Mouse (Mus musculus): ENCODE data around the gene Fgfr2.
"Not testable (repeated sequence)": the region's sequence is repeated elsewhere in the genome, so short reads cannot be mapped to it uniquely, and the experiment has no call there.

Fgfr2 gene

DNA sequence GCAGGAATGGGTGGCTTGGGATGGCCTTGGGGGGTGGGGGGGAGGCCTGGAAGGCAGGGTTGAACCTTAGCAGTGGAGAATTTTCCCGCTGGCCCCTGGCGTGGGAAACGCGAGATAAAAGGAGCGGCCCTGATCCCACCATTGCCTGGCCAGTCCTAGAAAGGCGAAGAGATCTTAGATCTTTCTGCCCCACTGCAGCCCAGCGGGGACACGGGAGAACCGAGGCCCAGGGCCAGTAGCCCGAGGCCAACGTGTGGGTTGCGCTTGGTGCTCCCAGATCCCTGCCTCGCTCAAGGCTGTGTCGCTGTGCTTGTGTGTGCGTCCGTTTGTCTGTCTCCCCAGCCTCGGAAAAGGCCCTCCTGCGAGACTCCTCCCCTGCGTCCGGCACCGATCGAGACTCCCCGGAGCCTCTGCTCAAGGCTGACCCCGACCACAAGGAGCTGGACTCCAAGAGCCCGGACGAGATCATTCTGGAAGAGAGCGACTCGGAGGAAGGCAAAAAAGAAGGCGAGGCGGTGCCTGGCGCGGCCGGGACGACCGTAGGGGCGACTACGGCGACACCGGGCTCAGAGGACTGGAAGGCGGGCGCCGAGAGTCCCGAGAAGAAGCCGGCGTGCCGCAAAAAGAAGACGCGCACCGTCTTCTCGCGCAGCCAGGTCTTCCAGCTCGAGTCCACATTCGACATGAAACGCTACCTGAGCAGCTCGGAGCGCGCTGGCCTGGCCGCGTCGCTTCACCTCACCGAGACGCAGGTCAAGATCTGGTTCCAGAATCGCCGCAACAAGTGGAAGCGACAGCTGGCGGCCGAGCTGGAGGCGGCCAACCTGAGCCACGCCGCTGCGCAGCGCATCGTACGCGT is 1579.3 kb downstream of the Fgfr2 start:
- DNase-seq (ENCODE audit: low spot score) = no peak

DNA sequence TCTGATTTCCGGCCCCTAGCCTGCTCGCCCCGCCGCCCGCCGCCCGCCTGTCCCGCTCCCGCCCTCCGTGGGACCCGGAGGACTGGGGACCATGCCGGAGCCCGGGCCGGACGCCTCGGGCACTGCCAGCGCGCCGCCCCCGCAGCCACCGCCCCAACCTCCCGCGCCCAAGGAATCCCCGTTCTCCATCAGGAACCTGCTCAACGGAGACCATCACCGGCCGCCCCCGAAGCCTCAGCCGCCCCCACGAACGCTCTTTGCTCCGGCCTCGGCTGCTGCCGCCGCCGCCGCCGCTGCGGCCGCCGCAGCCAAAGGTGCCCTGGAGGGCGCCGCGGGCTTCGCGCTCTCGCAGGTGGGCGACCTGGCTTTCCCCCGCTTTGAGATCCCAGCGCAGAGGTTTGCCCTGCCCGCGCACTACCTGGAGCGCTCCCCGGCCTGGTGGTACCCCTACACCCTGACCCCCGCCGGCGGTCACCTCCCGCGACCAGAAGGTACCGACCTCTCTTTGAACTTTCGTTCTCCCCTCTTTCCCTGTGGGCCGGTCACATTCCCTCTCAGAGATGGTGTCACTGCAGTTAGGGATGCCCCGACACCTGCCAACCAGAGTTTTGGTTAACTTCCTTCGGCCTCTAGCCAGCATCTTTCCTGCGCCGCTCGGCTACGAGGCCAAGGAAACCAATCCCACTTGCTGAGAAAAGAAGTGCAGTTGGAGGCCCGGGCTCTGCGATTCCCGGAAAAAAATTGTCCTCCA is 1580.1 kb downstream of the Fgfr2 start:
- DNase-seq (ENCODE audit: low spot score) = no peak

GRCm38 (mm10) chr7:131542115-131542871 is 1580.9 kb downstream of the Fgfr2 start, which contains the start of gene Hmx3:
Gene Hmx3 (plus strand): TSS chr7:131542867.
- DNase-seq (ENCODE audit: low spot score) = no peak

DNA sequence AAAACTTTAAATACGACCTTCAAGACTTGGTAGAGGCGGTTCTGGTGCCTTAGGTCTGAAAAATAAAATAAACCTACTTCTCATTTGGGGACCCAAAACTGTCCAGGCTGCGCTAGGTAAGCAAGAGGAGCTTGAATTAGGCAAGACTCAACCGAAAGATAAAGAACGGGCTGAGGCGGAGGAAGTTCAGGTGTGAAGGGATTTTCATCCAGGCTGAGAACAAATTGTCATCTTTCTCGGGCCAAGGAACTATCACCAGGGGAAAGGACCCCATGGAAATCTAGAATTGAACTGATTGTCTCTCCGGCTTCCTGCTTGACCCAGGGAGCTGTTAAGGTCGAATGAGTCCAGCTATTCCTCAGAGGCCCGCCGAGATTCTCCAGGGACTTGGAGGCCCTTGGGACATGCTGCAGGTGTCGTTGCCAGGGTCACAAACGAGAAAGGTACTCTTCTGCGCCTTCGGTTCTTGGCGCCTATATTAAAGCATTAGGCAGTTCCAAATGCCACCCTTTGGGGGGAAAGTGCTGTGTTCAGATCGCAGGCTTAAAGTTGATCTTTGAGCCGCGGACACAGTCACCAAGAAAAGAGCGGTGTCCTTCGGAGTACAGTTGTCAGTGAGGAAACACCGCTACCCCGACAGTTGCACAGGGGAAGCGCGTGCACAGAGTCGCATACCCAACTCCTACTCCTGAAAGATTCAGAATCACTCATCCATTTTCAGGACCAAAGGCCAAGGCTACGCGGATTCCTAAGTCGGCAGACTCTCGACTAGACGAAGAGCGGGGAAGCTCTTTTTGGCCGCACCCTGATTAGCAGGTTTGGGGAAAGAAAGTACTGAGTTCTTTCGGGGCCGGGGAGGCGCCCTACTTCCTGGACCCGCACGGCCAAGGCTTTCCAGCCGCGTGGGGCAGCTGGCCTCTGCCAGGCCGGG is 1581.7 kb downstream of the Fgfr2 start:
- no peak for DNase-seq (ENCODE audit: low spot score)

- DNase-seq (ENCODE audit: low spot score) = peak; percentile 71
Measured at GRCm38 (mm10) chr7:131539979-131540378, 1583.2 kb downstream of the Fgfr2 start.

DNA sequence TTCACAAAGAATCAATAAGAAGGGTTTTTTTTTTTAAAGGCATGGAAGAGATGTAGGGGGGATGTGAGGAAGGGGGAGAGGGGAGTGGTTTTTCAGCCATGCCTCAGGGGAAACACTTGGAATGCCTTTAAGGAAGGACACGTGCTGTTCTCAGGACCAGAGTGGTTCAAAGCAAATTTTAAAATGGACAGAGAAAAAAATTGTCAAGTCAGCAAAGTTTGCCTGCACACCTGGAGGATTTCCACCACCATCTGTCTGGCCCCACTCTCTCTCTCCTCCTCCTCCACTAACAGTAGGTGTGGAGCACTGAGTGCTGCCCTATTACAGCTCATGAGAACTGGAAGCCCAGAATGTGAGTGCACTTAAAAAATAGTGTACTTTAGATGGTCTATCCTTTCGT is 1619.4 kb downstream of the Fgfr2 start:
- DNase-seq (ENCODE audit: low spot score) = no peak

DNA sequence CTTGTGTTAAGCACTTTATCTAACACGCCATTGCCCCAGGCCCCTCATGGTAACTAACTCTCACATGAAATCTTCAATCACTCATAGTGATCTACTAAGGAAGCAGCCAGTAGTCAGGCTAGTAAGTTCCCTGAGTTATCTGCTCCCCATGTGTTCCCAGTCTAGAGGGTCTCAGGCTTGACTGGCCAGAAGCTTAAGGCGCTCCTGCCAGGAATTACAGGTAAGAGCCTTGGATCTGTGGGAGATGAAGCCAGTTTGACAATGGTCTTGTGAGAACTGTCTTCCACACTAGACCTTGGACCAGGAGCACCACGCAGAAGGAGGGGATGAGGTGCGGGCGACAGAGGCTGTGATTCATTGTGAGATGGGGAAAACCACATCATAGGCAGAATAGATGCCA is 1644.7 kb downstream of the Fgfr2 start:
- DNase-seq (ENCODE audit: low spot score) = no peak

- DNase-seq (ENCODE audit: low spot score) = no peak
Measured at GRCm38 (mm10) chr7:131477140-131477539, 1646.0 kb downstream of the Fgfr2 start.

GRCm38 (mm10) chr7:131471551-131471950 is 1651.6 kb downstream of the Fgfr2 start:
- DNase-seq (ENCODE audit: low spot score) = no peak

GRCm38 (mm10) chr7:131469506-131469905 is 1653.6 kb downstream of the Fgfr2 start:
- no peak for DNase-seq (ENCODE audit: low spot score)

GRCm38 (mm10) chr7:131467312-131467711 is 1655.8 kb downstream of the Fgfr2 start:
- DNase-seq (ENCODE audit: low spot score) = no peak

GRCm38 (mm10) chr7:131465735-131466134 is 1657.4 kb downstream of the Fgfr2 start:
- no peak for DNase-seq (ENCODE audit: low spot score)

DNA sequence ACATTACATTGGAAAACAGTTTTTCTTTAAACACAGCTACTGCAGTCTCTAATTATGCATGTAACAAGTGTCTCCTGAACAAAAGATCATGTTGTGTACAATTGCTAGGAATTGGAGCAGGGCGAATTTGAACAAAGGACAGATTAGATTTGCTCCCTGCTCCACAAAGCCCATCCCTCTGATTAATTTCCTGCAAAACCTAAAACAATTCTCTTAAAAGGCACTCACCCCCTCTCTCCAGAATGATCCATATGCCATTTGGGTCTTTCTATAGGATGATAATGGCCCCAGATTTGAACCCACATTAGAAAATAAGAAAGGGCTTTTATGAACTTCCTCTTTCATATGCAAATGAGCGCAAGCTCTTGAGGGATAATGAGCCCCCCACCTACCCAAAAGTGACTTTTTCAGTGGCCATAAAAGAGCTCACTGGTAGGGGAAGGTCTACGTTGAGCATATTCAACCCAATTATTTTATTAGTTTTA is 1658.0 kb downstream of the Fgfr2 start:
- no peak for DNase-seq (ENCODE audit: low spot score)

DNA sequence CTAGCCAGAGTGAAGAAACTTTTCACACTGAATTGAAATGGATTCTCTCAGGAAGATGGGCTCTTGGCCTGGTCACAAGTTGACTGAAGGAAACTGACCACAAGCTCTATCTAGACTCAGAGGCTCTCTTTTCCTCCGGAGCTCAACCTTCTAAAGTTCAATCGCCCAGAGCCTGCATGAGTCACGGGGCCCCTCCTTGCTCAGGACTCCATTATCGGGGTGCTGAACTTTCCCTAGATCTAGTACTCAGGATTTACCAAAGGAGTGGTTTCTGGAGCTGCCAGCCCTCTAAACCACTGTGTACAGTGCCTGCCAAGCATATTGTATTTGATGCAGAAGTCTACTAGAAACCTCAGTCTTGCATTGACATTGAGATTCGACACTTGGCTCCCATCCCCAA is 1666.4 kb downstream of the Fgfr2 start:
- DNase-seq (ENCODE audit: low spot score) = no peak

DNA sequence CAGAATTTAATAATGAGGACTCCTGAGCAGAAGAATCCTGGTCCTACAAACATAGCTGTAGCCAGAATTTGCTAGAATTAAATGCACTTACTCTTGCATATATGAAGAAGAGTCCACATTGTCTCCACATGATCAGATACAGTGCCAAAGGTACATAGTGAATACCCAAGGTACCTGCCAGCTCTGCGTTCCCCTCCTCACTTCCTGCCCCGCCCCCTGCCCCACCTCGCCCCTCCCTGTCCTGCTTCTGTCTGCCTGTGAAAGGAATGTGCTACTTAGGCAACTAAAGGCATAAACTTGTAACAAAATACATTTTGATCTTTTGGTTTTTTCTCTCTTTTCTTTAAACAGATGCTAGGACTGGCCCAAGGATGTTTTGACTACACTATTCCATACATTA is 1686.1 kb downstream of the Fgfr2 start:
- no peak for DNase-seq (ENCODE audit: low spot score)

DNA sequence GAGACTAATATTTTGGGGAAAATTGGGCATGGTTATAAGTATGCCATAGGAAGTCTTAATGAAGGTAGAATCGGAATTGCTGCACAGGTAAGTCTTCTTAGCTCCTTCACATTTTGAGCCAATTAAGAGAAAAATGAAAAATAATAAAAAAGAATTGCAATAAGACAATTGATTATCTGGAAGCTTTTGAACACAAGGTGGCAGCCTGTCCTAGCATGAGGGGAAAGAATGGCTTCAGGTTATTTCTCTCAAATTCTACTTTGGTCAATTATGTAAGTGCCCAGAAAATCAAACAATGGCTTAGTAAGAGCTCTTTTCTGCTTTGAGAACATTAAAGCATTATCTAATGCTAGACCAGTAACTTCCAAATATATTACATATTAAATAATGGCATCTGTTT is 1688.9 kb downstream of the Fgfr2 start:
- DNase-seq (ENCODE audit: low spot score) = no peak

DNA sequence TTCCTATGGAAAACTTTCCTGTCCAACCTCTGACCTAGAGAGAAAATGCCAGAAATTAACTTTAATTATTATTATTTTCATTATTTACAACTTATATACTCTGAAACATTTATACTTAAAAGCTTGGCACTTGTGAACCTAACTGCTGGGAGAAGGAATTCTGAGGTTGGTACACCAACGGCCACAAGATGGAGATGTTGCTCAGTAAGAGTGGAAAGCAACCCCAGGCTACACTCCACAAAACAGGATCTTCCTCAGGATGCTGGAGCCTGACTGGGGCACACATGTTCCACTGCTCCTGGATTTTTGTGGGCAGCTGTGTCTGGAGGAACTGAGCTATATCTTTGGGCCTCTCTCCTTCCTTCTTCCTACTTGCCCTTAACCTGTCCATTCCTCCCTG is 1690.9 kb downstream of the Fgfr2 start:
- DNase-seq (ENCODE audit: low spot score) = no peak

DNA sequence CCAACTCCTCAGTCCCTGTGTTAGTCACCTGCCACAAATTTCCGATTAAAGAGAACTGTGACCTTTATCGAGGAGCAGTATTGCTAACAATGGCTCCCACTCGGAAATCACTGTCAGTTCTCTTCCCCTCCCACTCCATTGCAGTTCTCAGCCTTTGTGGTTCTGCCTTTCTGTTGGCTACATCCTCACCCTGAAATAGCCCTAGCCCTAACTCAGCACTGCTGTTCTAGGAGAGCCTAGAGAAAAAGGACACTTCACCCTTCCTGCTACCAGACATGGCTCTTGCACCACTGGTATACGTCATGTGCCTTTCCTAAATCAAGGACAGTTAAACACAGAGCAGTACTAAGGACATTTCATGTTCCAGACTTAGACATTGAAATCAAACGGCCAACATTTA is 1695.8 kb downstream of the Fgfr2 start:
- DNase-seq (ENCODE audit: low spot score) = no peak

DNA sequence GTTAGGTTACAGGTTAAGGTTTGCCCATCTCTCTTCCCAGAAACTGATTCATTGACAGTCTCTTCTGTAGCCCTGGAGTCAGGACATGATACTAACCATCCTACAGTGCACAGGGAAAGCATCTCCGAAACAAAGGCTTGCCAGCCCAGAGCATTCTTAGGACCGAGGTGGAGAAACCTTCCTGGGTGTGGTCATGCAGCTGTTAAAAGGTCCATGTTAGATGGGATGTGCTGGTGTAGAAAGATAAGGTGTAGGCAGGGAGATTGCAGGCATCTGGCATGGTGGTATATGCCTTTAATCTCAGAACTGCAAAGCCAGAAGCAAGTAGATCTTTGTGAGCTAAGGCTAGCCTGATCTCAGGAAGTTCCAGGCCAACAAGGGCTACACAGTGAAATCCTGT is 1698.2 kb downstream of the Fgfr2 start:
- no peak for DNase-seq (ENCODE audit: low spot score)

DNA sequence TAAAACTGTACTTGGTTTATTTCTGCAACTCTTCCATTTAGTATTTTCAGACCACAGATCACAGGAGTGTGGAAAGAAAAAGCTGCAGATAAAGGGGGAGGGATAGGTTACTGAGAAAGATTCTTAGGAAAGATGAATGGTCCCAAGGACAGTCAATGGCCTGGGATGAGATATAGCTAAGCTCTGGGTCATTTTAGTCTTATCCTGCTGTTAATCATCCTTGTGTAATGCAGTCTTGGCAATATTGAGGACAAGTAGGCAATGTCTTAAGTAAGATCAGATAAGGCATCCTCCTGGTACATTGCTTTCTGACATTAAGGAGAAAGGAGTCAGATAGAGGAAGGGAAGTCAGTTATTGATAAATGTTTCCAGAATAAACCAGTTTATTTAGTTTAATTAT is 1705.5 kb downstream of the Fgfr2 start:
- DNase-seq (ENCODE audit: low spot score) = no peak

GRCm38 (mm10) chr7:131416742-131417141 is 1706.4 kb downstream of the Fgfr2 start:
- not testable (repeated sequence) for DNase-seq (ENCODE audit: low spot score)
